Mouse (Mus musculus): ENCODE data around the gene P4ha1.

DNA sequence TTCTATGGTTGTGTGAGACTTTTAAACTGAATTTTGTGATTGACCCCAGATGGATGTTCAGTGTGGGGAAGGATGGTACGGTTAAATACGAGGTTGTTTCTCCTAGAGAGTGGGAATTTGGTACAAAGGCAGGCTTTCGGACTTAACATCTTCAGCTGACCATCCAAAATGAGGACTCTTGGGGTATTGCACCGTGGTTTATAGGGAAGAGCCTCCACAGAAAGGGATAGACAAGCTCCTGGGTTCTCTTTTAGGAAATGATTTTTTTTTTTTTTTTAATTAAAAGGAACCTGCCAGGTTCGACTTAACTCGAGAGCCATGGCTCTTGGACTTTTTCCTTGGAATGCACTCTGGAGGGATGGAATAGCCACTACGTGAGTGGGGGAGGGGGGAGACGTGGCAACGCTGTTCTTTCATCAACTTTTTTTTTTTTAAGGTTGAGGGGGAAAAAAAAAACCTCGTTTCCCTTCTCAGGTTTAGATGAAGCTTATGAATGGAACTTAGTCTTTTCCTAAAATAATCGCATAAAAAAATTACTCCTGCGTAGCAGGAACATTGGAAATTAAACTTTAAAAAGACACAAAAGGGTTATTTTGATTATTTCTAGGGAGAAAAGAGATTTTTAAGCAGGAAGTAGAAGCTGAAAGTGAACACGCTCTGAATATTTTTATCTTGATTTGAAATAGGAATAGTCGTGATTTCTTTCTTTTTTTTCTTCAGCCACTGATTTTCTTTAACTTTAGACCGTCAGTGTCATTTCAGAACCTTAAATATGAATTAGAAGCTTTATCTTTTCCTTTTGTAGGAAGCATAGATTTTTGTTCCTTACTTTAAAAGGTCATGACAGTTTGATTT lies 1.4 kb downstream of the P4ha1 start:
- TF ChIP-seq CTCF (IDR thresholded peaks at IDR 0.05; ENCODE audit: low read depth) (no peak), EP300 (optimal IDR thresholded peaks at IDR 0.05) (no peak)

All from stomach, postnatal 0 days (tissue).